Mouse (Mus musculus) kidney, adult 2 months (tissue): ENCODE data around the gene Phf2.

Experiments
- CTCF ChIP-seq: fragments of 200-500 bp; conservative IDR thresholded peaks from 2 replicates; pipeline ENCODE4 v1.5.1; 2011; ENCODE audit warnings: low read depth, mild to moderate bottlenecking, control low read depth, low read length, moderate library complexity, mixed read lengths; ENCODE audit not compliant: insufficient read depth, insufficient read length
- POLR2A ChIP-seq: fragments of 200-500 bp; IDR thresholded peaks from one replicate; pipeline ENCODE4 v1.6.1; 2011; ENCODE audit warnings: low read depth, low read length, control low read depth

DNA sequence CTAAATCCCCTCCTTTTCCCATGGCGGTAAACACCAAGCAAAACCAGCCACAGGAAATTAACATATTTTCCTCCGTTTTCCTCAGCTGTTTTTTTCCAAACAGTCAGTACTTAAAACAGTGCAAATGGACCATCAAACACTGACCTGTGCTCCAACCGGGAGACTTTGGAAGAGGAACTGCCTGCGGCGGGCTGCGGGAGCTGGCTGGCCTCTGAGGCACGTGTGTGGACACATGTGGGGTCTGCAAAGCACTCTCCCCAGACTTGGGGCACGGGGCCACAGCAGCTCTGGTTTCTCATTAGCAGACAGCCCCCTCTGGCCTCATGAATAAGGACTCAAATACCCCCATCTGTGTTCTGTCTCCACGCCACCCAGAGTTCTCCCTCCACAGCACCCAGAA is 59.9 kb downstream of the Phf2 start:
- TF ChIP-seq POLR2A (no peak), CTCF (no peak)
